Mouse (Mus musculus) right cerebral cortex, postnatal 10 days (tissue): ENCODE results near the gene Agbl3.
A peak's percentile ranks its signal among the peaks of the same experiment; 100 is the strongest.

Source experiments
- DNase-seq, 2 experiments: peaks; one replicate each; pipeline ENCODE4 v3.0.0; 2021; ENCODE audit warnings: low spot score in 2 of 2

The Agbl3 gene

GRCm38 (mm10) chr6:34874101-34874921 is 94.1 kb downstream of the Agbl3 start:
- no peak for DNase-seq

- peak in 1 of 2 experiments; percentile 50 for DNase-seq
Measured at GRCm38 (mm10) chr6:34875268-34875761, 95.1 kb downstream of the Agbl3 start.

- no peak for DNase-seq
Measured at GRCm38 (mm10) chr6:34875966-34876834, 96.0 kb downstream of the Agbl3 start.

GRCm38 (mm10) chr6:34876835-34877156 is 96.6 kb downstream of the Agbl3 start:
- peak in 1 of 2 experiments; percentile 15 for DNase-seq

GRCm38 (mm10) chr6:34877509-34878321 is 97.5 kb downstream of the Agbl3 start, which contains the start of gene Cyren:
Cyren (minus strand) TSS chr6:34878060.
- peak; percentile 93 to 94 for DNase-seq

- DNase-seq: no peak
Measured at GRCm38 (mm10) chr6:34879101-34879740, 99.0 kb downstream of the Agbl3 start.

- DNase-seq: peak; percentile 66 to 76
Measured at GRCm38 (mm10) chr6:34879911-34880475, 99.8 kb downstream of the Agbl3 start.

- no peak for DNase-seq
Measured at GRCm38 (mm10) chr6:34884724-34885123, 104.5 kb downstream of the Agbl3 start.

GRCm38 (mm10) chr6:34887131-34887850 is 107.1 kb downstream of the Agbl3 start:
- no peak for DNase-seq

- DNase-seq: no peak
Measured at GRCm38 (mm10) chr6:34889185-34889584, 109.0 kb downstream of the Agbl3 start.

GRCm38 (mm10) chr6:34895569-34895968 is 115.3 kb downstream of the Agbl3 start:
- no peak for DNase-seq

GRCm38 (mm10) chr6:34896168-34896780 is 116.0 kb downstream of the Agbl3 start:
- no peak for DNase-seq

GRCm38 (mm10) chr6:34899127-34899526 is 118.9 kb downstream of the Agbl3 start:
- no peak for DNase-seq

GRCm38 (mm10) chr6:34900990-34901389 is 120.8 kb downstream of the Agbl3 start:
- DNase-seq: no peak

GRCm38 (mm10) chr6:34901911-34902444 is 121.7 kb downstream of the Agbl3 start:
- DNase-seq: no peak

- DNase-seq: no peak
Measured at GRCm38 (mm10) chr6:34902578-34902977, 122.3 kb downstream of the Agbl3 start.

- DNase-seq: no peak
Measured at GRCm38 (mm10) chr6:34903441-34903840, 123.2 kb downstream of the Agbl3 start.

GRCm38 (mm10) chr6:34903851-34904250 is 123.6 kb downstream of the Agbl3 start:
- no peak for DNase-seq

GRCm38 (mm10) chr6:34904361-34904760 is 124.1 kb downstream of the Agbl3 start:
- DNase-seq: no peak
